Mouse (Mus musculus): ENCODE measurements at regions not wholly inside any gene's neighbourhood (a gene's known extent, or its start where the extent isn't known, plus 50 kb on each side); places are given as distances from the start of the nearest gene placed in this dataset.
A peak's percentile ranks its signal among the peaks of the same experiment; 100 is the strongest.

DNA sequence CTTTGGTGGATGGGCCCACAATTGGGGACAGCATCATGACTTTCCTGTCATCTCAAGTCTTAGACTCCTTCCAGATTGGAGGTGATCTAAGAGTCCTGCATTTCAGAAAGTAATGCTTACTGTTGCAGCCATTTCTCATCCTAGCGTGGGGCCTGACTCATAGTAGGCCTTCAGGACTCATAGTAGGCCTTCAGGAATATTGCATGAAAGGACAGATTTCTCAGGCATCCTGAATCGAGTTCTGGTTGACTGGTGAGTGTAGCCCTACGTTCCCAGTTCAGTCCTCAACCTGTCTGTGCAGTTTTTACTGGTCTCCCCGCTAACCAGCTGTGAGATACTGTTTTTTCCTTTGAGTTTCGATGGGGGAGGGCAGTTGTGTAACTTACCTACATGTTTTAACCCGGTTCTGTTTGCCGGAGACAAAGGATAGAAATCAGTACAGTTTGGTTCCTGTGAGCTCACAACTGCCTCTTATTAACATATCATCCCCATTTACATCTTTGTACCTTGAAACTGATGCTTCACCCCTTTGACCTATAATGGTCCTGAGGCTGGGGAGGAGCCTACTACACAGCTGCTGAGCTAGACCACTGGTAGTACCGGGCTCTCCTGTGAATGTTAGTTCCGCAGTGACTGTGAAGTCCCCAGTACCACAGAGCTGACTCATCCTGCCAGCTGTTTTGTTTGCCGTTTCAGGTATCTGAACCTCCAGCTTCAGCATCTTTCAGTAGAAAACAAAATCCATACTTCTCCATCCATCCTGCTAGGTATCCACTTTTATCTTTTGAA is 1222.2 kb upstream of the A1bg start:
- no peak for DNase-seq

GRCm38 (mm10) chr15:62139859-62140258 is 1217.0 kb upstream of the A1bg start:
- no peak for DNase-seq

DNA sequence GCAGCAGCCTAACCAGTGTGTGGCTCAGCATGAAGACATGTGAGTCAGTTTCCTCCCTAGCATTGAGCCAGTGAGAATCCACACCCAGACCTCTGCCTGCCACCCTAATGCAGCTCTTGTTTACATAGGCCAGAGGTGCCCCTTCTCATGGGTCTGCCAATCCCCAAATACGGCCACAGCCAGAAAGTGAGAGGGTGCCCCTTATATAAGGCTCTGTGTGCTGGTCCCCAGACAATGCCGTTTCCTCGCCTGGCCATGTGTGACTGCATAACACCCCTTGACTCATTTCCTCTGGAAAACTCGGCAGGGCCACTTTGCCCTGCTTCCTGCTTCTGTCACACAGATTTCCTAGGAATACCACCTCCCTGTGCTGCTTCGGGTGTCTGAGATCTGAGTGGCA is 1216.4 kb upstream of the A1bg start:
- DNase-seq = peak; percentile 37

DNA sequence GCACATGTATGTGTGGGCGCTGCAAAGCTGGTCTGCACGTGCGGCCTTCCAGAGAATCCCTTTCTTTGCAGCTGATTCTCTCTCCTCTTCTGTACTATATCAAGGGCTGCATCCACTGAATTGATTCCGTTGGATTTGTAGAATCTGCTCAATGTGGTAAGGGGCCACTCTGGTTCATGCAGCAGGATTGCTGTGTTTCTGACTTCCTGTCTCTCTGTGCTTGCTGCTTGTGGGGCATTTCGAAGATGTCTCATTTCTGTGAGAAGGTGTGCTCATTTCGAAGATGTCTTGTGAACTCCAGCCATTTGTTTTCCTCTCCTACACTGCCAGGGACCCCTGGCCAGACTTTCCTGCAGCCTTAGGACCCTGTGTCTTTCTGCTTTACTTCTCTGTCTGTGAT is 1215.9 kb upstream of the A1bg start:
- DNase-seq = no peak

DNA sequence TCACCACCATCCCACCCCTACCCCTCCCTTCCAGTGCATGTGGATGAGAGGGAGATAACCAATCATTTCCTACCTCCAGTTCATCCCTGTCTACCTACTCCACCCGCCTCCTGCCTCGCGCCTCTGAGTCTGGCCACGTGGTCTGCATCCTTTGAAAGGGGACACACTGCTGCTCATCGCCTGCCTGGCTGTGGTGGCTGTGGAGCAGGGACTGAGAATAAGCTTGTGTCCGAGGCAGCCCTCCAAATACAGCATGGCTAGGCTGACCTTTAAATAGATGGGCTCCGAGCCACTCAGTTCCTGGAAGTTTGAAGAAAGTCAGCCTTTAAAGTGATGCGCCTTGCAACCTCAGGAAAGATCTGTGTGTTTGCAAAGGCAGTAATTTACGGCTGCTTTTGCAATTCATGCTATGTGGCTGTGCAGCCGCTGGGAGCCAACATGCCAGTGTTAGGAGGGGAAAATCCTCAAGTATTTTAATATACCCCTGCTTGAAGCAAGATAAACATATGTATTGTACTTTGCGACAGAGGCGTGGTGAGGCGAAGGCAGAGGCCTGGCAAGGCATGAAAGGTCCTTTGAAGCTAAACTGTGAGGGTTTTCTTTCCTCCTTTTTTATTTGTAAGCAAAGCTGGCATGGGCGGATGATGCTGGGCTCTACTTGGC is 1214.3 kb upstream of the A1bg start:
- DNase-seq = no peak

DNA sequence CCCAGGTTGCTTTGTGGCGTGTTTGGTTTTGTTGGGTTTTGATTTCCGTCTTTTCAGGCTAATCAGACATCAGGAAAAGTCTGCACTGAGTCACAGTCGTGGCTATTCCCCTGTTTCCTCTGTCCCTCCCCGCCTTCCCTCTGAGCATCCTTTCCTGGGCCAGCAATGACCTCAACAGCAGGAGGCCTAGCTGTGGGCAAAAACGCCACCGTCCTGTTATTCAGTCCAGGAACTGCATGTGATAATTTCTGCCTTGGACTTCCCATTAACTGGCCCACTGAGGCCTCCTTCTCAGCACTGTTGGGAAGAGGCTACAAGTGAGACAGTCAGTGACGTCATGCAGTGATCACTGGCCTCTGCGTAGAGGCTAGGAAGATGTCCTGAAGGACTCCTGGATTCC is 1212.0 kb upstream of the A1bg start:
- no peak for DNase-seq

DNA sequence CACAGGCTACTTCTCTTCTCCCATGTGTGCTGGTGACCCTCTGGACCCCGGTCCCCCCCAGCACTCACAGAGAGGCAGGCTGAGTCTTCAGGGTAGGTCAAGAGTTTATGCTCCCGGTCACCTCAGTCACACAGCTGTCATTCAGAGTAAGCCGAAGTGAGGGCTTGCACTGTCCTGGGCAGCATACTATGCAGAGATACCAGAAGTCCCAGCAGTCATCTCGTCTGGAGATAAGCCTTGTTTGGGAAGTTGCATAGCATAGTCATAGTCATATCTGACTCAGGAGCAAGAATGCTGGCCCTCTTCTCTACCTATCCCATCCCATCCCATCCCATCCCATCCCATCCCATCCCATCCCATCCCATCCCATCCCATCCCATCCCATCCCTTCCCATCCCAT is 1211.5 kb upstream of the A1bg start:
- DNase-seq = no peak

DNA sequence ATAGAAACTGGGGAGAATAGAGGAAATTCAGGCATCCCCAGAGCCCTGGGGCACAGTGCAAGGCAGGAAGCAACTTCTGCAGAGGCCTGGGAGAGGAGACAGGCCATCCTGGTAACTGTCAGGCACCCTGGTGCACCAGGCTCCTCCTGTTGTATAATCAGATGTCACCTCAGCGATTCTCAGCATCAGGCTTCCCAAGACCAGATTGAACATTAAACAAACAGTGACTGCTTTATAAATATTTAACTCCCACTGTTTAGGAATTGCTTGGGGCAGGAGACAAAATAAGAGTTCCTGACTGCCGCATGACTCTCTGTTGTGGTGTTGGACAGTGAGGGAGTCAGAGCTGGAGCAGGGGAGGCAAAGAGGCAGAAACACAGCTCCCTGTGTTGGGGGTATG is 1210.1 kb upstream of the A1bg start:
- DNase-seq = peak; percentile 91

DNA sequence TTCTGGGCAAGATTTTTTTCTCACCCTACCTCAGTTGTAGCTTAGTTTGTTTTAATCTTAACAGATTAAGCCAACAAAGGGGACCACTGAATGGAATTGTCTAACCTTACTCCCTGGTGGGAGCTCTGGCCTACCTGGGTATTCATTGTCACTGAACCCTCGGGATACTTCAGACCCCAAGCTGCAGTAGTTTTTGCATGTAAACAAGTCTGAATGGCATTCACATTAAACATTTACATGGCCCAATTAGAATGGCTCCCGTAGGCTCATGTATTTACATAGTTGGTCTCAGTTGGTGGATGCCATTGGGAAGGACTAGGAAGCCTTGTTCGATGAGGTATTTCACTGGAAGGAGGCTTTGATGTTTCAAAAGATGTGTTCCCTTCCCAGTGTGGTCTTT is 1208.9 kb upstream of the A1bg start:
- DNase-seq = no peak

- DNase-seq = no peak
Observed at GRCm38 (mm10) chr15:62130530-62130929, 1207.7 kb upstream of the A1bg start.

DNA sequence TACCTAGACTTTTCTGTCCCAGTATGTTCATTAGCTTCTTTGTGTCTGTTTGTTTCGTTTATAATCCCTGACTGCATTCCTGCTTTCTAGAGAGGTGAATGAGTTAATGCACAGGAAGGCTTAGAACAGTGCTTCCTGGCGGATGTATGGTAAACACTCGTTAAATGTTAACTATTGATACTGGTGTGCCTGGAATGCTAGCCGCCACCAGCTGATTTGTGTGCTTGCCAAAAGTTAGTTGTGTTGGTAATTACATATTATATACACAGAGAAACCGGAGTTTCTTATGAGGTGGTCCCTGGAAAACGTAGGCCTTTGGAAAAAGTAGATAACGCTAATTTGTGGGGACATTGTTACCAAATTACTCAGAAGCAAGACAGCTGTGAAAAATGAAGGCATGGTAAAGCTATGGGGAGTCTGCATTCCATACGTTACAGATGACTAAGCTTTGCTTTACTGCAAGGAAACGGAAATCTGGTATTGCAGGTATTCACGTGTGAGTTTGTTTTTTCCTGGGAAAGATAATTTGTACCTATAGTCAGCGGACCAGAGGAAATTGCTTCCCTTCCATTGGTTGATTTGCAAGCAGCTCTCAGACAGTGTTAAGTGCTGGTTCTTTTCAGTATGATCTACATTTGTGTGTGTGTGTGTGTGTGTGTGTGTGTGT is 1205.9 kb upstream of the A1bg start:
- DNase-seq = no peak

GRCm38 (mm10) chr15:62127602-62128158 is 1204.9 kb upstream of the A1bg start:
- peak; percentile 50 for DNase-seq

DNA sequence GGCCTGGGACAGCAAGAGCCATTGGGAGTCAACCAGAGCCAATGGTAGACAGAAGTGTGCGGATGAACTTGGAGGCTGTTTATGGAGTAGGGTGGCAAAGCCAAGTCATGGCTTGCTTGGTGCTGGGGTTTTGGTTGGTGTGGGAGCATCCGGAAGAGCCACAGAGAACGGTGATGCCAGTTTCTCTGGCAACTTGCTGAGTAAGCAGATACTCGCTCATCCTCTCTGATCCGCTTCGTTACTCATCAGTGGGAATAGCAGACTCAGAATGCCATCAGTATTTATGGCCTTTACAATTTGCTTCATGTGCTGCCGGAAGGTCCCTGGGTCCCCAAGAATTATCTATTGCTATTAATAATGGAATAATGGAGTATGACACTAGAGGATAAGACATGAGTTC is 1202.9 kb upstream of the A1bg start:
- DNase-seq = no peak

- DNase-seq = no peak
Observed at GRCm38 (mm10) chr15:62123756-62124155, 1200.9 kb upstream of the A1bg start.

DNA sequence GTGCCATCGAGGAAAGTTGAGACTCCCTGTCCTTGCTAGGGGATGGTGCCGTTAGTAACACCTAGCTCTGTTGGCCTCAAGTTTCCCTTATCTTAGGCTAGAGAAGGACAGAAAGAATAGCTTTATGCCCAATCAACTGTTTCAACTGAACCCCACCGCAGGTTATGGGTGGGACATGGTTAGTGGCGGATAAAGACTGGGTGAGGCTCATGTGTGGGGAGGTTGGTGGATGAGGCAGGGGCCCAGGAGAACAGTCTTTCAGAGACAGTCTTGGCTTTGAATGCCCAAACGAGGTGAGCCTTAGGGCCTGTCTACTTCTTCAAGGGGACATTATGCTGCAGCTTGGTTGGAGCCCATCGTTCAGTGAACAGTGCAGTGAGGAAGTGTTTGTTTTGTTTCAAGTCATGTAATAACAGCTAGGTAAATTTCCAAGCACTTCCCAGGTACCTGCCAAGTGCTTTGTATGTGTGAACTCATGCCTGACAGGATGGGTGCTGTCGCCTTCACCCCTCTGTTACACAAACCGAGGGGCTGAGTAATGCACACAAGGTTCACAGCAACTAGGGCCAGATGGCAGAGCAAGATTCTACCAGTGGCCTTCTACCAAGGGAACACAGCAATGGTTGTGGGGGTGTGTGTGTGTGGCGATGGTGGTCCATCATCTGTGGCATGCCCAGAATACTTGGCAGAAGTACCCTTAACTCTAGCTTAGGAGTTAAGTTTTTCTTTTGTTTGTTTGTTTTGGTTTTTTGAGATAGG is 1199.6 kb upstream of the A1bg start:
- DNase-seq = no peak

- DNase-seq = no peak
Observed at GRCm38 (mm10) chr15:62121696-62122095, 1198.9 kb upstream of the A1bg start.

DNA sequence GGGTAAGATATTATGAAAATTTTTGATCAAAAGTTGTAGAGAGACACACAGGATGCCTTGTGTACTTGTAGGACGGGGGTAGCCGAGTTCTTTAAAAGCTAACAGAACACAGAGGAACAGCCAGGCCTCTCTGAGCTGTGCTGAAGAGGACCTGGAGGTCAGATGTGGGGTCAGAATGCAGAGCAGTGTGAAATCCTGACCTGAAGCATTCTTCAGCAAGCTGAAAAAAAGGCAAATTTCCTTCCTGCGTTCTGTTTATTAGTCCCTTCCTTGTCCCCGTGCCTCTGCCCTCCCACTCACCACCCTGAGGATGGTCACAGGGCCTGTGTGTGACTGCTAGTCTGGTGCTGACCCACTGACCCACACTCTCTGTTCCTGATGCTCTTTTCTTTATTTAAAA is 1197.9 kb upstream of the A1bg start:
- DNase-seq = no peak

- DNase-seq = no peak
Observed at GRCm38 (mm10) chr15:62118997-62119396, 1196.2 kb upstream of the A1bg start.

DNA sequence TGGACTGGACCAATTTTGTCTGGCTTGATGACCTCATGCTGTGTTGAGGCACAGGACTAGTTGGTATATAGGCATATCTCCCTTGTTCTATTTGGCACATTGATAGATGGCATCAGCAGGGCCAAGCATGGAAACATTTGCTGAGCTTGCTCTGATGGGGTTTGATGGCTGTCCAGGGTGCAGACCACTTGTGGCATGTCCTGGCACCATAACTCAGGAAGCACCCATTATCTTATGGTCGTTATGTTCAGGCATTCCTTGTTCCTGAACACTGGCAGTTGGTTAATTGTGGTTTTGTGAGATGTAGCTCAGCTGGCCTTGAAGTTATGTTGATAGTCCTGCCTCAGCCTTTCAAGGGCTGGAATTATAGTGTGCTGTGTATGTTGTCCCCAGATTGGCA is 1193.4 kb upstream of the A1bg start:
- DNase-seq = no peak

- DNase-seq = peak; percentile 72
Observed at GRCm38 (mm10) chr15:62114815-62115214, 1192.0 kb upstream of the A1bg start.

DNA sequence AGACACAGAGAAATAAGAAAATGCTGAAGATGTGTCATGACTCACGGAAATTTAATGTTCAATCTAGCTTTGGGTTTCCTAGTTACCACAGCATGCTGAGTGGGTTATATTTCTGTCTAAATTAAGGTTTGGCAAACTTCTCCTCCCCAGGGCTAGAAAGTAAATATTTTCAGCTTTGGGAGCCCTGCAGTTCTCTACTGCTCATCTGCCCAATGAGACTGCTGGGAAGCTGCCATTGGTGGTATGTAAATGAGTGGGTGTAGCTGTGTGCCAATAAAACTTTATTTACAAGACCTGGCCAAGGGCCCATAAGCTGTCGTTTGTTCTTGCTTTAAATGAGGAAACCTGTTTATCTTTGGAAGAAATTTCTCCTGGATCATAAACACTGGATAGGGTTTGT is 1189.3 kb upstream of the A1bg start:
- no peak for DNase-seq

- no peak for DNase-seq
Observed at GRCm38 (mm10) chr15:62107976-62108375, 1185.2 kb upstream of the A1bg start.

DNA sequence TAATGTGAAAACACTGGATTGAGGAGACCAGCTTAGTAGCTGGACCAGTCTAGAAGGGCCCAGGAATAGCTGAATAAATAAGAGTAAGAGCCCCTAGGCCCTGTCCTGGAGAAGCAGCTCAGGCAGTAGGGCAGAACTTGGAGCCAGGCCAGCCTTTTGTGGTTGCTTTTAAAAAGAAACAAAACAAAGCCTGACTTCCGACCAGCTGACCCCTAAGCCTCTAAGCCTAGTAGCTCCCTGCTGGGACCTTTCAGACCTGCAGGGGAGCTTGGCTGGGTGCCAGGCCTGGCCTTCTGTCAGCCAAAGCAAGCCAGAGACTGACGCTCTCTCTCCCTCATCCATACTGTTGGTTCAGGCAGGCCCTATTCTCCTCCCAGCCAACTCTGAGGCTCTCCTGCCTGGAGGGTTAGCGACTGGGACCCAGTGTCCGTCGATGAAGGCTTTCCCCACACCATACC is 1183.7 kb upstream of the A1bg start:
- DNase-seq = peak; percentile 93
